Mouse (Mus musculus): Measurements from ENCODE around the gene Tle4. TPM values are rescaled to one million over a fixed set of nuclear protein-coding genes. Genes with fewer than 3 reads are reported as not detected.

The Tle4 gene
- polyA plus RNA-seq, 1 experiment from 2014 or later, result 34.3 TPM

- Histone ChIP-seq H3K36me3 (ENCODE audit: control insufficient read depth, insufficient read depth, low read length) (no peaks in the 10 kb centered on the region), H3K9ac (ENCODE audit: low read length) (no peak overlapping the region), H3K27me3 (ENCODE audit: control insufficient read depth, insufficient read depth, low read length) (no peaks in the 10 kb centered on the region), H3K4me1 (ENCODE audit: control insufficient read depth, insufficient read depth, low read length) (peaks cover 10% of the 10 kb centered on the region), H3K4me3 (ENCODE audit: low read depth, low read length) (peak overlapping the region; percentile 75), H3K27ac (ENCODE audit: low read depth, low read length) (no peak overlapping the region), H3K4me2 (ENCODE audit: low read depth) (peak overlapping the region; percentile 46), H3K9me3 (ENCODE audit: control insufficient read depth, low read length) (no peaks in the 10 kb centered on the region)
- 16% methylated on average over 11 of the region's 11 CpGs for WGBS
- ATAC-seq (ENCODE audit: insufficient read depth, low FRiP score, low TSS enrichment) (no peak), DNase-seq (ENCODE audit: low spot score) (no peak)
Observed at GRCm38 (mm10) chr19:14595390-14595997, 2.4 kb downstream of the Tle4 start.

- peak overlapping the region; percentile 75 for H3K4me3 ChIP-seq (ENCODE audit: low read depth, low read length)
- H3K4me2 ChIP-seq (ENCODE audit: low read depth), result peak overlapping the region; percentile 30
- peaks cover 14% of the 10 kb centered on the region for H3K4me1 ChIP-seq (ENCODE audit: control insufficient read depth, insufficient read depth, low read length)
- no peaks in the 10 kb centered on the region for H3K9me3 ChIP-seq (ENCODE audit: control insufficient read depth, low read length)
- H3K36me3 ChIP-seq (ENCODE audit: control insufficient read depth, insufficient read depth, low read length), result no peaks in the 10 kb centered on the region
- DNase-seq (ENCODE audit: low spot score) (no peak), ATAC-seq (ENCODE audit: insufficient read depth, low FRiP score, low TSS enrichment) (no peak)
- no peak overlapping the region for H3K9ac ChIP-seq (ENCODE audit: low read length)
- WGBS, result 74% methylated on average over 3 of the region's 3 CpGs
- H3K27ac ChIP-seq (ENCODE audit: low read depth, low read length), result no peak overlapping the region
- H3K27me3 ChIP-seq (ENCODE audit: control insufficient read depth, insufficient read depth, low read length), result no peaks in the 10 kb centered on the region
Observed at GRCm38 (mm10) chr19:14594537-14594936, 3.3 kb downstream of the Tle4 start.

GRCm38 (mm10) chr19:14591809-14592535, 5.9 kb downstream of the Tle4 start:
- no peaks in the 10 kb centered on the region for H3K9me3 ChIP-seq (ENCODE audit: control insufficient read depth, low read length)
- peaks cover 10% of the 10 kb centered on the region; the same call in 1 of the 2 replicates for H3K4me1 ChIP-seq (ENCODE audit: control insufficient read depth, insufficient read depth, low read length)
- no peaks in the 10 kb centered on the region for H3K27me3 ChIP-seq (ENCODE audit: control insufficient read depth, insufficient read depth, low read length)
- no peak overlapping the region for H3K27ac ChIP-seq (ENCODE audit: low read depth, low read length)
- no peak overlapping the region for H3K9ac ChIP-seq (ENCODE audit: low read length)
- H3K4me2 ChIP-seq (ENCODE audit: low read depth), result no peak overlapping the region
- no peak overlapping the region for H3K4me3 ChIP-seq (ENCODE audit: low read depth, low read length)
- no peak for ATAC-seq (ENCODE audit: insufficient read depth, low FRiP score, low TSS enrichment)
- DNase-seq (ENCODE audit: low spot score), result peak; percentile 12
- 72% methylated on average over 10 of the region's 10 CpGs for WGBS
- H3K36me3 ChIP-seq (ENCODE audit: control insufficient read depth, insufficient read depth, low read length), result no peaks in the 10 kb centered on the region

GRCm38 (mm10) chr19:14590154-14590553, 7.7 kb downstream of the Tle4 start:
- WGBS, result 40% methylated on average over 7 of the region's 7 CpGs
- ATAC-seq (ENCODE audit: insufficient read depth, low FRiP score, low TSS enrichment) (no peak), DNase-seq (ENCODE audit: low spot score) (peak; percentile 36)
- Histone ChIP-seq H3K4me2 (ENCODE audit: low read depth) (no peak overlapping the region), H3K27me3 (ENCODE audit: control insufficient read depth, insufficient read depth, low read length) (no peaks in the 10 kb centered on the region), H3K27ac (ENCODE audit: low read depth, low read length) (no peak overlapping the region), H3K4me3 (ENCODE audit: low read depth, low read length) (no peak overlapping the region), H3K9ac (ENCODE audit: low read length) (no peak overlapping the region), H3K4me1 (ENCODE audit: control insufficient read depth, insufficient read depth, low read length) (peaks cover 10% of the 10 kb centered on the region; the same call in 1 of the 2 replicates), H3K9me3 (ENCODE audit: control insufficient read depth, low read length) (no peaks in the 10 kb centered on the region), H3K36me3 (ENCODE audit: control insufficient read depth, insufficient read depth, low read length) (no peaks in the 10 kb centered on the region)

- no peak overlapping the region for H3K27ac ChIP-seq (ENCODE audit: low read depth, low read length)
- 39% methylated on average over 3 of the region's 3 CpGs for WGBS
- H3K36me3 ChIP-seq (ENCODE audit: control insufficient read depth, insufficient read depth, low read length), result no peaks in the 10 kb centered on the region
- peaks cover 5% of the 10 kb centered on the region; the same call in 1 of the 2 replicates for H3K4me1 ChIP-seq (ENCODE audit: control insufficient read depth, insufficient read depth, low read length)
- DNase-seq (ENCODE audit: low spot score), result no peak
- no peak overlapping the region for H3K9ac ChIP-seq (ENCODE audit: low read length)
- no peaks in the 10 kb centered on the region for H3K27me3 ChIP-seq (ENCODE audit: control insufficient read depth, insufficient read depth, low read length)
- no peaks in the 10 kb centered on the region for H3K9me3 ChIP-seq (ENCODE audit: control insufficient read depth, low read length)
- no peak overlapping the region for H3K4me3 ChIP-seq (ENCODE audit: low read depth, low read length)
- ATAC-seq (ENCODE audit: insufficient read depth, low FRiP score, low TSS enrichment), result no peak
- H3K4me2 ChIP-seq (ENCODE audit: low read depth), result no peak overlapping the region
Observed at GRCm38 (mm10) chr19:14588221-14589123, 9.4 kb downstream of the Tle4 start.

- no peaks in the 10 kb centered on the region for H3K27me3 ChIP-seq (ENCODE audit: control insufficient read depth, insufficient read depth, low read length)
- H3K27ac ChIP-seq (ENCODE audit: low read depth, low read length), result no peak overlapping the region
- WGBS, result 63% methylated on average over 3 of the region's 3 CpGs
- ATAC-seq (ENCODE audit: insufficient read depth, low FRiP score, low TSS enrichment) (no peak), DNase-seq (ENCODE audit: low spot score) (no peak)
- H3K9ac ChIP-seq (ENCODE audit: low read length), result no peak overlapping the region
- no peaks in the 10 kb centered on the region for H3K9me3 ChIP-seq (ENCODE audit: control insufficient read depth, low read length)
- peaks cover 5% of the 10 kb centered on the region; the same call in 1 of the 2 replicates for H3K4me1 ChIP-seq (ENCODE audit: control insufficient read depth, insufficient read depth, low read length)
- no peak overlapping the region for H3K4me3 ChIP-seq (ENCODE audit: low read depth, low read length)
- H3K36me3 ChIP-seq (ENCODE audit: control insufficient read depth, insufficient read depth, low read length), result no peaks in the 10 kb centered on the region
- no peak overlapping the region for H3K4me2 ChIP-seq (ENCODE audit: low read depth)
Observed at GRCm38 (mm10) chr19:14586171-14586570, 11.7 kb downstream of the Tle4 start.

- no peaks in the 10 kb centered on the region for H3K36me3 ChIP-seq (ENCODE audit: control insufficient read depth, insufficient read depth, low read length)
- no peak for ATAC-seq (ENCODE audit: insufficient read depth, low FRiP score, low TSS enrichment)
- no peaks in the 10 kb centered on the region for H3K9me3 ChIP-seq (ENCODE audit: control insufficient read depth, low read length)
- WGBS, result 85% methylated on average over 4 of the region's 4 CpGs
- H3K9ac ChIP-seq (ENCODE audit: low read length), result no peak overlapping the region
- no peak overlapping the region for H3K27ac ChIP-seq (ENCODE audit: low read depth, low read length)
- H3K4me1 ChIP-seq (ENCODE audit: control insufficient read depth, insufficient read depth, low read length), result peaks cover 5% of the 10 kb centered on the region; the same call in 1 of the 2 replicates
- no peak for DNase-seq (ENCODE audit: low spot score)
- no peak overlapping the region for H3K4me3 ChIP-seq (ENCODE audit: low read depth, low read length)
- H3K27me3 ChIP-seq (ENCODE audit: control insufficient read depth, insufficient read depth, low read length), result no peaks in the 10 kb centered on the region
- H3K4me2 ChIP-seq (ENCODE audit: low read depth), result no peak overlapping the region
Observed at GRCm38 (mm10) chr19:14585731-14586130, 12.1 kb downstream of the Tle4 start.

GRCm38 (mm10) chr19:14585235-14585634, 12.6 kb downstream of the Tle4 start:
- H3K9me3 ChIP-seq (ENCODE audit: control insufficient read depth, low read length), result no peaks in the 10 kb centered on the region
- no peak for ATAC-seq (ENCODE audit: insufficient read depth, low FRiP score, low TSS enrichment)
- no peaks in the 10 kb centered on the region for H3K36me3 ChIP-seq (ENCODE audit: control insufficient read depth, insufficient read depth, low read length)
- no peak overlapping the region for H3K27ac ChIP-seq (ENCODE audit: low read depth, low read length)
- H3K4me2 ChIP-seq (ENCODE audit: low read depth), result no peak overlapping the region
- H3K9ac ChIP-seq (ENCODE audit: low read length), result no peak overlapping the region
- peaks cover 3% of the 10 kb centered on the region; the same call in 1 of the 2 replicates for H3K4me1 ChIP-seq (ENCODE audit: control insufficient read depth, insufficient read depth, low read length)
- WGBS, result 88% methylated on average over 3 of the region's 3 CpGs
- DNase-seq (ENCODE audit: low spot score), result no peak
- H3K27me3 ChIP-seq (ENCODE audit: control insufficient read depth, insufficient read depth, low read length), result no peaks in the 10 kb centered on the region
- H3K4me3 ChIP-seq (ENCODE audit: low read depth, low read length), result no peak overlapping the region
